Mouse (Mus musculus) limb, embryonic 12.5 days (tissue): ENCODE results near the gene Pcid2. TPM values are rescaled to one million over a fixed set of nuclear protein-coding genes. Genes with fewer than 3 reads are reported as not detected.

Experiments
- ATAC-seq: fragments of 200-750 bp; cut with Nextera tagmentation; 2 replicates; pipeline ENCODE4 v1.8.0; 2017; ENCODE audit warnings: low read depth, moderate TSS enrichment; ENCODE audit not compliant: insufficient number of reproducible peaks, insufficient read depth, low FRiP score, low TSS enrichment
- H3K27ac ChIP-seq: fragments of 300-500 bp; sonication (generic); 2 replicates; pipeline ENCODE4 v1.5.1; 2016; ENCODE audit warnings: mild to moderate bottlenecking, moderate library complexity
- H3K27me3 ChIP-seq: fragments of 300-500 bp; sonication (generic); 2 replicates; pipeline ENCODE4 v1.6.1; 2016; ENCODE audit warnings: mild to moderate bottlenecking, moderate library complexity
- H3K36me3 ChIP-seq: fragments of 300-500 bp; sonication (generic); 2 replicates; pipeline ENCODE4 v1.6.1; 2016; ENCODE audit warnings: mild to moderate bottlenecking, moderate library complexity
- H3K4me1 ChIP-seq: fragments of 300-500 bp; sonication (generic); replicated peaks from 2 replicates; pipeline ENCODE4 v1.6.1; 2016
- H3K4me2 ChIP-seq: fragments of 300-500 bp; sonication (generic); 2 replicates; pipeline ENCODE4 v1.6.1; 2016; ENCODE audit warnings: mild to moderate bottlenecking, moderate library complexity
- H3K4me3 ChIP-seq: fragments of 300-500 bp; sonication (generic); replicated peaks from 2 replicates; pipeline ENCODE4 v1.5.1; 2016; ENCODE audit warnings: mild to moderate bottlenecking
- H3K9ac ChIP-seq: fragments of 300-500 bp; sonication (generic); replicated peaks from 2 replicates; pipeline ENCODE4 v1.6.1; 2016; ENCODE audit warnings: mild to moderate bottlenecking, moderate library complexity
- H3K9me3 ChIP-seq: fragments of 300-500 bp; sonication (generic); 2 replicates; pipeline ENCODE4 v1.6.1; 2016; ENCODE audit warnings: mild to moderate bottlenecking, moderate library complexity
- WGBS: fragments of 180-500 bp; shearing (Covaris S2); methylation state at CpG from one replicate; pipeline ENCODE4 v1.1.7; 2016; 5-methylcytosine and 5-hydroxymethylcytosine counted together
- polyA plus RNA-seq: library from polyadenylated mRNA; unstranded; fragments of >200 nt; fragmentation: Nextera tagmentation; extraction: Ambion mirVana; gene quantifications from 2 replicates; pipeline ENCODE4 v1.2.1, GENCODE M21; 2016

Gene Pcid2
- polyA plus RNA-seq, 1 experiment from 2014 or later = 54.1 TPM

DNA sequence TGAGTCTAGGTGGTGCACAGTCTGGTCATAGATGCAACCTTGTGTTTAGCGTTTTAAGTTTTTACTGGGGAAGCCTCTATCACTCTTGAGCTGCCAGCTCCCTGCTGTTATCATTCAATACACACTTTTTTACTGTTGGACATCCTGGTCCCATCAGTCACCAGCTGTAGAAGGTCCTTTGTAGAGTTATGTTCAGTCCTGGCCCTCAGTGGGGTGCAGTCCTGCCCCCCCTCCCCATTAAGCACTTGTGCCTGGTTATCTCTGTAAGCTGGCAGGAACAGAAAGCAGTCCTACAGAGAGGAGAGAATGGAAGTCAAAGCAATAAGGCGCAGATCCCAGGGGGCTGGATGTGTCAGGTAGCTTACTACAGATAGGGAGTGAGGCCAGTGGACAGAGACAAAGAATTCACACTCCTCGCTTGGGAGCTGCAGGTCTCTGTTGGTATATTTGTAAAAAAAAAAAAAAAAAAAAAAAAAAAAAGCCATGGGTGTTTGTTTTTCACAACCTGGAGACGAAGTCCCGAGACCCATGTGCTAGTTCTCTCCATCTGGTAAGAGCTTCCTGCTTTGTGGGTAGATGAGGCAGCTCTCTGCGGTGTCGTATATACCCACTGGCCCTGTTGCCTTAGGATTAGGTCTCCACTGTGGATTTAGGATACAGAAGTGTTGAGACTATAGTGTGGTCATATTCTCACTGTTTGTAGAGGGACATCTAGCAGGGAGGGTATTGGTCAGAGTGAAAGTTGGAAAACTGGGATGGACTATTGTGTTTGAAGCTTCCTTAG, 15.8 kb upstream of the Pcid2 start:
- no peak for ATAC-seq
- H3K9ac ChIP-seq = no peak overlapping the region
- H3K27ac ChIP-seq = no peak overlapping the region
- no peaks in the 10 kb centered on the region for H3K4me1 ChIP-seq
- peaks cover 80% of the 10 kb centered on the region for H3K36me3 ChIP-seq
- WGBS = 91% methylated on average over 7 of the region's 7 CpGs
- H3K9me3 ChIP-seq = no peaks in the 10 kb centered on the region
- H3K4me2 ChIP-seq = no peak overlapping the region
- H3K27me3 ChIP-seq = no peaks in the 10 kb centered on the region
- H3K4me3 ChIP-seq = no peak overlapping the region

DNA sequence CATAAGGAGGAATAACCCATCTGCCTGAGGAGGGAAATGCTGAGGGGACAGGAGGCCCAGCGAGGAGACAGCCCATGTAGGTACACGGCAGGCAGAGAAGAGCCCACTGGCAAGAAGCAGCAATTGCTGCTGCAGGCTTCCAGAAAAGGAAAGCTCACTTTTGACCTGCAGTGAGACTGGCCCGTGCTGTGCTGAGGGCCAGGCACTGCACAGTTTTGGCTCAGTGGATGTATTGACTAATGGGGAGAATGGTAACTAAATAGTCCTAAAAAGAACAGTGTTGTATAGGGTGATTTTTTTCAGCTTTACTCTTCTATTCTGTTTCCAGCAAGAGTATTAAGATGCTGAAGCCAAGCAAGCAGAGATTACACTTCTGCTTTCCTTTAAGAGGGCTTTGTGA, 13.3 kb upstream of the Pcid2 start:
- H3K27me3 ChIP-seq = no peaks in the 10 kb centered on the region
- 86% methylated on average over 3 of the region's 3 CpGs for WGBS
- H3K4me2 ChIP-seq = no peak overlapping the region
- H3K27ac ChIP-seq = no peak overlapping the region
- no peak for ATAC-seq
- no peaks in the 10 kb centered on the region for H3K9me3 ChIP-seq
- H3K4me1 ChIP-seq = no peaks in the 10 kb centered on the region
- no peak overlapping the region for H3K4me3 ChIP-seq
- H3K9ac ChIP-seq = no peak overlapping the region
- peaks cover 75% of the 10 kb centered on the region for H3K36me3 ChIP-seq

- 98% methylated on average over 2 of the region's 2 CpGs for WGBS
- Histone ChIP-seq H3K27me3 (no peaks in the 10 kb centered on the region), H3K9me3 (no peaks in the 10 kb centered on the region), H3K36me3 (peaks cover 71% of the 10 kb centered on the region), H3K4me2 (no peak overlapping the region), H3K27ac (no peak overlapping the region), H3K4me3 (no peak overlapping the region), H3K9ac (no peak overlapping the region), H3K4me1 (no peaks in the 10 kb centered on the region)
- ATAC-seq = no peak
These were observed 11.8 kb upstream of the Pcid2 start for GRCm38 (mm10) chr8:13117096-13117495.

DNA sequence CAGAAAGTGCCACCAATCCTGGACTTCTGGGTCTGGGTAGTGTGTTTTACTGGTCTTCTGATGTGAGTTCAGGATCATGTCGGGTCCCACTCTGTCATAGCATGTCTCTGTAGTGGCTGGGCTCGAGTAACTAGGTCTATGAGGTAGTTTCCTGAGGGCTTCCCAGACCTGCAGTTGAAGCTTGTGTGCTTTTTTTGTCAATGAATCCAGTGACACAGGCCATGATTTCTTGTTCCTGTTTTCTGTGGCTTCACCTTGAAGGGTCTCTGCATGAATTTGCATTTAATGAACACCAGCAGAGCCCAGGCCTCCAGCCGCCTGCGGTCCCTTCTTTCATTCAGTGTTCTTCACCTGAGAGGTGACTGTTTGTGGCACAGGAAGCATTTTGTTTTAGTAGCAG, 8.0 kb upstream of the Pcid2 start:
- WGBS = 91% methylated on average over 4 of the region's 4 CpGs
- Histone ChIP-seq H3K27ac (no peak overlapping the region), H3K36me3 (peaks cover 37% of the 10 kb centered on the region), H3K4me3 (no peak overlapping the region), H3K4me2 (no peak overlapping the region), H3K4me1 (no peaks in the 10 kb centered on the region), H3K9me3 (no peaks in the 10 kb centered on the region), H3K27me3 (no peaks in the 10 kb centered on the region), H3K9ac (no peak overlapping the region)
- ATAC-seq = no peak

GRCm38 (mm10) chr8:13111917-13112316, 6.7 kb upstream of the Pcid2 start:
- Histone ChIP-seq H3K9ac (no peak overlapping the region), H3K4me2 (no peak overlapping the region), H3K9me3 (no peaks in the 10 kb centered on the region), H3K36me3 (peaks cover 37% of the 10 kb centered on the region), H3K4me1 (0 out of 2 replicates have a peak, but pooled peaks cover 4% of the 10 kb centered on the region), H3K27me3 (no peaks in the 10 kb centered on the region), H3K4me3 (no peak overlapping the region), H3K27ac (no peak overlapping the region)
- no peak for ATAC-seq
- WGBS = 85% methylated on average over 11 of the region's 11 CpGs

DNA sequence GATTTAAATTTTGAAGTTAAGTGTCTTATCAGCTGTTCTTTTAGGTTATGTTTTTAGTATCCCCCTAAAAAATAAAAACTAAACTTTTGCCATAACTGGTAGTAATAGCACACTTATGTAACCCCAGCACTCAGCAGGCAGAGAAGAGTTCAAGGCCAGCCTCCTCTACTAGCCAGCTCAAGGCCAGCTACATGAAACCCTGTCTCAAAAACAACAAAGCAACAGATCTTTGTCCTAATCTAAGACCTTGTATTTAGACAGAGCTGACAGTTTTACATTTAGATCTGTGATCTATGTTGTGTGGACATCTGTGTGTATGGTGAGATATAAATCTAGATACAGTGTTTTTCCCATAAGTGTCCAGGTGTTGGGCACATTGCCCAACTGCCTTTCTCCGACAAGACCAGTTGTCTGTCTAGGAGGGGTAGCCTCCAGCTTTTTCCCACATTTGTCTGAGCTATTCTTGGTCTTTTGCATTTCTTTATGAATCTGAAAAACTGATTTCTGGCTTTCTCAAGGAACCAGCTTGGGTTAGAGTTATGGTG, 4.2 kb upstream of the Pcid2 start:
- 100% methylated on average over 1 of the region's 1 CpGs for WGBS
- Histone ChIP-seq H3K4me3 (no peak overlapping the region), H3K4me2 (no peak overlapping the region), H3K27ac (no peak overlapping the region), H3K27me3 (no peaks in the 10 kb centered on the region), H3K9ac (no peak overlapping the region), H3K4me1 (peaks cover 10% of the 10 kb centered on the region), H3K36me3 (peaks cover 26% of the 10 kb centered on the region), H3K9me3 (no peaks in the 10 kb centered on the region)
- ATAC-seq = no peak

- 88% methylated on average over 8 of the region's 8 CpGs for WGBS
These were observed 3.7 kb upstream of the Pcid2 start for GRCm38 (mm10) chr8:13108967-13109366.

GRCm38 (mm10) chr8:13107990-13108638, 2.9 kb upstream of the Pcid2 start:
- WGBS = 85% methylated on average over 13 of the region's 13 CpGs
- no peak for ATAC-seq
- H3K27me3 ChIP-seq = no peaks in the 10 kb centered on the region

More at GRCm38 (mm10) chr8:13108967-13109366, 3.7 kb upstream of the Pcid2 start:
- Histone ChIP-seq H3K4me1 (peaks cover 12% of the 10 kb centered on the region), H3K27me3 (no peaks in the 10 kb centered on the region), H3K9me3 (no peaks in the 10 kb centered on the region), H3K36me3 (peaks cover 21% of the 10 kb centered on the region), H3K9ac (no peak overlapping the region), H3K4me2 (no peak overlapping the region), H3K4me3 (no peak overlapping the region), H3K27ac (no peak overlapping the region)
- no peak for ATAC-seq

GRCm38 (mm10) chr8:13105908-13106551, 771 bp upstream of the Pcid2 start:
- WGBS = under 1% methylated on average over 63 of the region's 63 CpGs
- H3K27ac ChIP-seq = peak overlapping the region; percentile 82
- H3K9me3 ChIP-seq = no peaks in the 10 kb centered on the region
- peaks cover 23% of the 10 kb centered on the region for H3K36me3 ChIP-seq
- peak overlapping the region; percentile 97 for H3K4me2 ChIP-seq
- H3K9ac ChIP-seq = peak overlapping the region; percentile 94
- no peaks in the 10 kb centered on the region for H3K27me3 ChIP-seq
- peak overlapping the region; percentile 96 for H3K4me3 ChIP-seq
- peaks cover 18% of the 10 kb centered on the region for H3K4me1 ChIP-seq
- peak; percentile 70 for ATAC-seq

More at GRCm38 (mm10) chr8:13107990-13108638, 2.9 kb upstream of the Pcid2 start:
- H3K4me1 ChIP-seq = peaks cover 18% of the 10 kb centered on the region
- H3K9me3 ChIP-seq = no peaks in the 10 kb centered on the region
- no peak overlapping the region for H3K4me2 ChIP-seq
- no peak overlapping the region for H3K27ac ChIP-seq
- peaks cover 12% of the 10 kb centered on the region for H3K36me3 ChIP-seq
- H3K4me3 ChIP-seq = no peak overlapping the region
- no peak overlapping the region for H3K9ac ChIP-seq

DNA sequence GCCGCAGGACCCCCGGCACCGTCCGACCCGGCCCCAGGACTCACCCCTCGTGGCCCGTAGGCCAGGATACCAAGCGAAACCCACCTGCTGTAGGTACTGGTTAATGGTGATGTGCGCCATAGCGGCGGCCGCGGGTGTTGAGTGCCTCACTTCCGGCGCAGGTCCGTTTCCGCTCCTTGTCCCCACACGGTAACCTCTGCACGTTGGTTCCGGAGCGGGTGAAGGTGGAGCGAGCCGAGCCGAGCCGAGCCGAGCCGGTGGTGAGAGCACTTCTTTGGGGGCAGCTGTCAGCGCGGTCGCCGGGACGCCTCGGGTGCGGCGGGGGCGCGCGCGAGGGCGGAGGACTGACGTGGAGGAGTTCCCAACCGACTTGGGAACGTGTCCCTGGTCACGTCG, 570 bp downstream of the Pcid2 start:
- Histone ChIP-seq H3K27ac (peak overlapping the region; percentile 86), H3K36me3 (peaks cover 31% of the 10 kb centered on the region), H3K9ac (peak overlapping the region; percentile 84), H3K27me3 (no peaks in the 10 kb centered on the region), H3K4me1 (peaks cover 18% of the 10 kb centered on the region), H3K4me2 (peak overlapping the region; percentile 93), H3K9me3 (no peaks in the 10 kb centered on the region), H3K4me3 (peak overlapping the region; percentile 96)
- ATAC-seq = peak; percentile 73
- under 1% methylated on average over 45 of the region's 45 CpGs for WGBS

- H3K4me2 ChIP-seq = no peak overlapping the region
- no peaks in the 10 kb centered on the region for H3K27me3 ChIP-seq
- no peak for ATAC-seq
- no peak overlapping the region for H3K9ac ChIP-seq
- no peaks in the 10 kb centered on the region for H3K9me3 ChIP-seq
- peaks cover 99% of the 10 kb centered on the region for H3K36me3 ChIP-seq
- no peak overlapping the region for H3K27ac ChIP-seq
- WGBS = 87% methylated on average over 7 of the region's 7 CpGs
- no peaks in the 10 kb centered on the region for H3K4me1 ChIP-seq
- no peak overlapping the region for H3K4me3 ChIP-seq
These were observed 27.7 kb downstream of the Pcid2 start for GRCm38 (mm10) chr8:13077542-13077941.
